Mouse (Mus musculus): ENCODE data around the gene Gm498. TPM values are rescaled to one million over a fixed set of nuclear protein-coding genes. Genes with fewer than 3 reads are reported as not detected.

The Gm498 gene
- polyA plus RNA-seq, 1 experiment from 2014 or later = not detected

DNA sequence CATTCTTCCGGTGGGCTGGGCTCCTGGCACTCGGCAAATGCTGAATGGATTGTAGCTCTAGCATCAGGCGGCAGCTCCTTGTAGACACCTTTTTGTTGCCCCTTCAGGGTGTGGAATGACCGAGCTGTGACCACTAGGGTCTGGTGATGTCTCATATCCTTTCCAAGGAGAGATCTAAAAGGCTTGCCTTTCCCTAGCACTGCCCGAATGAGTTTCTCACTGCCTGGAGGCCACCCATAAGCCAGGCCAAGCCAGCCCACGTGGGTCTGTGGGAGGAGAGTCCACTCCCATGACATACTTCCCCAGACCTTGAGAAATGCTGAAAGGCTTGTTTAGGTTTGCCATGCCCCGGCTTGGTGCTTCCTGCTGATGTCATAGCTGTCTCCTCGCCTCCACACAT, 34.4 kb upstream of the Gm498 start:
- 80% methylated on average over 8 of the region's 8 CpGs for WGBS
- no peak for ATAC-seq (replicated peaks; ENCODE audit: extremely low read depth, insufficient read depth, low FRiP score)

DNA sequence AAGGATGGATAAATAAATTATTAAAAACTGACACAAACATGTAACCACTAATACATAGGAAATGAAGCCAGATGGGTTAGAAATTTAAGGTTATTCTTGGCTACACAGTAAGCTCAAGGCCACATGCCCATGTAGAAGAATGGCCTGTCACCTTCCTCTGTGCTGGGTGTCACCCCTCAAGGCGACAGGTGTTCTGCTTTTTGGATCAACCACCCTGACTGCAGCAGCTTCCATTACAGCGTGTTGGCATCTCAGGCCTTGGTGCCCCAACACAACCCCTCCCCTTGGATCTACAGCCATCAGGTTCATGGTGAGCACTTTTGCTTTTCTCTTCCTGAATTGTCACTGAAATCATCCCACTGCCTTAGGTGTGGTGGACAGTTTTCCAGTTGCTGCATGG, 34.0 kb upstream of the Gm498 start:
- 90% methylated on average over 2 of the region's 2 CpGs for WGBS
- no peak overlapping the region for H3K4me3 ChIP-seq (ENCODE audit: low read length)
- H3K36me3 ChIP-seq (ENCODE audit: control insufficient read depth, insufficient read depth) = no peaks in the 10 kb centered on the region
- ATAC-seq (replicated peaks; ENCODE audit: extremely low read depth, insufficient read depth, low FRiP score) = no peak
- H3K9me3 ChIP-seq (replicated peaks; ENCODE audit: control insufficient read depth, low read length) = no peaks in the 10 kb centered on the region
- peaks cover 11% of the 10 kb centered on the region for H3K4me1 ChIP-seq (ENCODE audit: control insufficient read depth, insufficient read depth, low read length)
- H3K27me3 ChIP-seq (ENCODE audit: control insufficient read depth, insufficient read depth, low read length) = no peaks in the 10 kb centered on the region
- H3K4me2 ChIP-seq (ENCODE audit: low read depth, low read length) = no peak overlapping the region
- no peak overlapping the region for H3K27ac ChIP-seq (ENCODE audit: low read length)
- no peak overlapping the region for H3K9ac ChIP-seq (ENCODE audit: low read length)

More for the DNA sequence above, 34.4 kb upstream of the Gm498 start:
- no peaks in the 10 kb centered on the region for H3K27me3 ChIP-seq (ENCODE audit: control insufficient read depth, insufficient read depth, low read length)
- no peaks in the 10 kb centered on the region for H3K9me3 ChIP-seq (replicated peaks; ENCODE audit: control insufficient read depth, low read length)
- H3K4me2 ChIP-seq (ENCODE audit: low read depth, low read length) = no peak overlapping the region
- no peaks in the 10 kb centered on the region for H3K36me3 ChIP-seq (ENCODE audit: control insufficient read depth, insufficient read depth)
- no peak overlapping the region for H3K27ac ChIP-seq (ENCODE audit: low read length)
- H3K4me1 ChIP-seq (ENCODE audit: control insufficient read depth, insufficient read depth, low read length) = peaks cover 11% of the 10 kb centered on the region
- no peak overlapping the region for H3K9ac ChIP-seq (ENCODE audit: low read length)
- H3K4me3 ChIP-seq (ENCODE audit: low read length) = no peak overlapping the region

DNA sequence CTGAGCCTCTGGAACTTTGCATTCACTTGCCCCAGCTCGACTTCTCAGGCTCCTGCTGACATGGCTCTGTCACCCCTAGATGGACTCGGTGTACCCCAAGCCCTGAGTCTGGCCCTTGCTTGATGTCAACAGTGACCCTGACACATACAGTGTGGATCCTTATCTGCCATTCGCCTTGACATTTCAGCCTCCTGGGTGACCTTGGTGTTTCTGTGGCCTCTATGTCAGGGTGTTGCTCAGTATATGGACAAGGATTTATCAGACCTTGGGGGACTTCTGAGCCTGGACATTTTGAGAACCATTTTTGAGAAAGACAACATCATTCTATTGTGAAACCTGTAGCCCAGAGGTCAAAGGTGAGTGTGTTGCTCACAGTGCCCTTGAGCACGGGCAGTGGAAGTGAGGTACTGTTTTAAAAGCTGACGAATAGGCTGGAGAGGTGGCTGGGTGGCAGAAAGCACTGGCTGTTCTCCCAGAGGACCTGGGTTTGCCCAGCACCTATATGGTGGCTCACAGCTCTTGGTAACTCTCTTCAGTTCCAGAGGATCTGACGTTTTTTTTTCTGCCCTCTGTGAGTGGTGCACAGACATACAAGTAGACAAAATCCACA, 33.0 kb upstream of the Gm498 start:
- Histone ChIP-seq H3K9me3 (replicated peaks; ENCODE audit: control insufficient read depth, low read length) (no peaks in the 10 kb centered on the region), H3K27me3 (ENCODE audit: control insufficient read depth, insufficient read depth, low read length) (no peaks in the 10 kb centered on the region), H3K9ac (ENCODE audit: low read length) (no peak overlapping the region), H3K36me3 (ENCODE audit: control insufficient read depth, insufficient read depth) (no peaks in the 10 kb centered on the region), H3K27ac (ENCODE audit: low read length) (no peak overlapping the region), H3K4me1 (ENCODE audit: control insufficient read depth, insufficient read depth, low read length) (peaks cover 11% of the 10 kb centered on the region), H3K4me2 (ENCODE audit: low read depth, low read length) (no peak overlapping the region), H3K4me3 (ENCODE audit: low read length) (no peak overlapping the region)
- WGBS = 72% methylated on average over 6 of the region's 6 CpGs
- ATAC-seq (replicated peaks; ENCODE audit: extremely low read depth, insufficient read depth, low FRiP score) = no peak

DNA sequence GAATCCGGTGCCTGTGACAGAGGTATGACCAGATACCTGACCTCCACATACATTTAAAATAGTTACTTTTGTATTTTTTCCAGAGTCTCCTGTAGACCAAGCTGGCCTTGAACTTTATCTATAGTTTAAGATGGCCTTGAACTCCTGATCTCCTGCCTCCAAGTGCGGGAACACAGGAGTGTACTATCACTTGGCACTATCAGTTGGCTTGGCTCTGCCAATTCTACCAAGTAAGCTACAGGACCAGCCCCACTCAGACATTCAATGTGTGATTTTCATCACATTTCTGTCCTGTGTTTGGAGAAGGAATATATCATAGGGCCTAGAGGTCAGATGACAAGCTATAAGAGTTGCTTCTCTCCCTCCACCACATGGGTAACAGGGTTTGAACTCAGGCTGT, 32.3 kb upstream of the Gm498 start:
- no peak for ATAC-seq (replicated peaks; ENCODE audit: extremely low read depth, insufficient read depth, low FRiP score)
- Histone ChIP-seq H3K36me3 (ENCODE audit: control insufficient read depth, insufficient read depth) (no peaks in the 10 kb centered on the region), H3K27me3 (ENCODE audit: control insufficient read depth, insufficient read depth, low read length) (no peaks in the 10 kb centered on the region), H3K4me3 (ENCODE audit: low read length) (no peak overlapping the region), H3K9me3 (replicated peaks; ENCODE audit: control insufficient read depth, low read length) (no peaks in the 10 kb centered on the region), H3K9ac (ENCODE audit: low read length) (no peak overlapping the region), H3K4me1 (ENCODE audit: control insufficient read depth, insufficient read depth, low read length) (peaks cover 7% of the 10 kb centered on the region), H3K27ac (ENCODE audit: low read length) (no peak overlapping the region), H3K4me2 (ENCODE audit: low read depth, low read length) (no peak overlapping the region)
- 91% methylated on average over 2 of the region's 2 CpGs for WGBS

DNA sequence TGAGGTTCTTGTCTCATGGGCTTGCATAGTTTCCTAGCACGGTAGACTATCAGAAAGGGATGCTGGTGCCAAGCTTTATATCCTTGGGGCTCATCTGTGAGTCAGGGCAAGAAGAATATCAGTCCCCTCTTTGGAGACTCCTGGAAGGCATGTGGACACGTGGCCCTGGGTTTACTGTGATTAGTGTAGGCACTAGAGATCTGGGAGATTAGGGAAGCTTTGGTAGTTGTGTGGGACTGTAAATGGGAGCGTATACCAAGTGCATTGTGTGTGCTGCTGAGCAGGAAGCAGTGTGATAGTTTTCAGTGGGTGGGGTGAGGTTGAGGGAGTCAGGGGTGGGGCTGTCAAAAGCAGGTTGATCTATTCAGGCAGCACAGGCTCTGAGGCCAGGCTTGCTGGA, 31.7 kb upstream of the Gm498 start:
- Histone ChIP-seq H3K4me3 (ENCODE audit: low read length) (no peak overlapping the region), H3K9ac (ENCODE audit: low read length) (no peak overlapping the region), H3K4me2 (ENCODE audit: low read depth, low read length) (no peak overlapping the region), H3K27me3 (ENCODE audit: control insufficient read depth, insufficient read depth, low read length) (no peaks in the 10 kb centered on the region), H3K9me3 (replicated peaks; ENCODE audit: control insufficient read depth, low read length) (no peaks in the 10 kb centered on the region), H3K36me3 (ENCODE audit: control insufficient read depth, insufficient read depth) (no peaks in the 10 kb centered on the region), H3K4me1 (ENCODE audit: control insufficient read depth, insufficient read depth, low read length) (peaks cover 7% of the 10 kb centered on the region), H3K27ac (ENCODE audit: low read length) (no peak overlapping the region)
- 48% methylated on average over 3 of the region's 3 CpGs for WGBS
- no peak for ATAC-seq (replicated peaks; ENCODE audit: extremely low read depth, insufficient read depth, low FRiP score)

DNA sequence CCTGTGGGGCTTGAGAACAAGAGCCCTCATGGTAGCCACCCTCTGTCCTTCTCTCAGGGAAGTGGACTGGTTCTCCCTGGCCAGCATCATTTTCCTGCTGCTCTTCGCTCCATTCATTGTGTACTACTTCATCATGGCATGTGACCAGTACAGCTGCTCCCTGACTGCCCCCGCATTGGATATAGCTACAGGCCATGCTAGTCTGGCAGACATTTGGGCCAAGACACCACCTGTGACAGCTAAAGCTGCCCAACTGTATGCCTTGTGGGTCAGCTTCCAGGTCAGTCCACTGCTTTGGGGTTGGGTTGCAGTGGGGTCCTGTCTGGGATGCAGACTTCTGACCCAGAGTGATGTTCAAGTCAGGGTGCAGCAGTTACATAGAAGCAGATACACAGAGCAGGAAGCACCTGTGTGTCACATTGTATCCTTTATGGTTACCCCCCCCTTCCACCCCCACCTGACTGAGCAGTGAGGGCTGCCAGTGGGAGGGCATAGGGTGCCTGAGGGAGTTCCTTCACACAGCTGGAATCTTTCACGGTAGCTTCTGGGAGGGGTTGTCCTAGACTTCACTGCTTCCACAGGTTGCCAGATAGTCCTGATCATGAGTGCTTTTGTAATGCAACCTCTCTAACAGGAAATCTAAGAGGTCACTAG, 28.8 kb upstream of the Gm498 start:
- Histone ChIP-seq H3K4me2 (ENCODE audit: low read depth, low read length) (no peak overlapping the region), H3K9ac (ENCODE audit: low read length) (no peak overlapping the region), H3K27ac (ENCODE audit: low read length) (no peak overlapping the region)

DNA sequence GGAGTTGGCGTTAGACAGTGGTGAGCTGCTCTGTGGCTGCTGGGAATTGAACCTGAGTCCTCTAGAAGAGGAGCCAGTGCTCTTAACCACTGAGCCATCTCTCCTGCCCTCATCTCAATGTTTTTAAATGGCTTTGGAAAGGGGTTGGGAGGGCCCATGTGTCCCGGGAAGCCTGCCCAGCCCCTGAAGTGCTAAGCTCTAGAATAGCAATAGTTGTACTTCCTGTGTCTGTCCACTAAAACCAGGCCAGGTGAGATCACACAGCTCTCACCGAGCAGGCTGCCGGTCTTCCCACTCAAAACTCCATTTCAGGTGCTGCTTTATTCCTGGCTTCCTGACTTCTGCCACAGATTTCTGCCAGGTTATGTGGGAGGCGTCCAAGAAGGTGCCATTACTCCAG, 26.5 kb upstream of the Gm498 start:
- WGBS = 88% methylated on average over 5 of the region's 5 CpGs
- H3K4me1 ChIP-seq (ENCODE audit: control insufficient read depth, insufficient read depth, low read length) = no peaks in the 10 kb centered on the region

More for the DNA sequence above, 28.8 kb upstream of the Gm498 start:
- 80% methylated on average over 3 of the region's 3 CpGs for WGBS
- H3K4me3 ChIP-seq (ENCODE audit: low read length) = no peak overlapping the region
- no peak for ATAC-seq (replicated peaks; ENCODE audit: extremely low read depth, insufficient read depth, low FRiP score)
- peaks cover 16% of the 10 kb centered on the region for H3K36me3 ChIP-seq (ENCODE audit: control insufficient read depth, insufficient read depth)
- H3K27me3 ChIP-seq (ENCODE audit: control insufficient read depth, insufficient read depth, low read length) = no peaks in the 10 kb centered on the region
- H3K9me3 ChIP-seq (replicated peaks; ENCODE audit: control insufficient read depth, low read length) = no peaks in the 10 kb centered on the region
- no peaks in the 10 kb centered on the region for H3K4me1 ChIP-seq (ENCODE audit: control insufficient read depth, insufficient read depth, low read length)

DNA sequence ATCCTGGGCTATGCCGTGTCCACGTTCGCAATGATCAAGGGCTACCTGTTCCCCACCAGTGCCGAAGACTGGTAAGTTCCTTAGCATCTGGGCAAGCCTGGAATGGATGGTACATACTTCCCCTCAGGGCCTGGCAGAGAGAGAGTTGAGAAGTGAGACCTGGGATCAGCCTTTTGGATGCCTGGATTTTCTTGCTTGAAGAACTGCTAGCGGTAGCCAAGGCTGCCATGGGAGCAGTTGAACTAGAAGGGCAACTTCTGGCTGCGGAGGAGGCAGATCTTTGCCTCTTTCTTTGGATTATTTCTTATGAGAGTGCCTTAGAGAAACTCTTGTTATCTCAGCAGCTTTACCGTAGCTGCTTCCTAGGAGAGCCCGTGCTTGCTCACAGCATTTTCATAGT, 25.3 kb upstream of the Gm498 start:
- Histone ChIP-seq H3K9ac (ENCODE audit: low read length) (no peak overlapping the region), H3K4me2 (ENCODE audit: low read depth, low read length) (no peak overlapping the region), H3K9me3 (replicated peaks; ENCODE audit: control insufficient read depth, low read length) (no peaks in the 10 kb centered on the region), H3K36me3 (ENCODE audit: control insufficient read depth, insufficient read depth) (peaks cover 45% of the 10 kb centered on the region), H3K27me3 (ENCODE audit: control insufficient read depth, insufficient read depth, low read length) (no peaks in the 10 kb centered on the region), H3K4me1 (ENCODE audit: control insufficient read depth, insufficient read depth, low read length) (no peaks in the 10 kb centered on the region), H3K4me3 (ENCODE audit: low read length) (no peak overlapping the region), H3K27ac (ENCODE audit: low read length) (no peak overlapping the region)
- 96% methylated on average over 8 of the region's 8 CpGs for WGBS
- ATAC-seq (replicated peaks; ENCODE audit: extremely low read depth, insufficient read depth, low FRiP score) = no peak

More for the DNA sequence above, 26.5 kb upstream of the Gm498 start:
- no peaks in the 10 kb centered on the region for H3K9me3 ChIP-seq (replicated peaks; ENCODE audit: control insufficient read depth, low read length)
- H3K27me3 ChIP-seq (ENCODE audit: control insufficient read depth, insufficient read depth, low read length) = no peaks in the 10 kb centered on the region
- H3K27ac ChIP-seq (ENCODE audit: low read length) = no peak overlapping the region
- ATAC-seq (replicated peaks; ENCODE audit: extremely low read depth, insufficient read depth, low FRiP score) = no peak
- H3K9ac ChIP-seq (ENCODE audit: low read length) = no peak overlapping the region
- no peak overlapping the region for H3K4me3 ChIP-seq (ENCODE audit: low read length)
- H3K4me2 ChIP-seq (ENCODE audit: low read depth, low read length) = no peak overlapping the region
- H3K36me3 ChIP-seq (ENCODE audit: control insufficient read depth, insufficient read depth) = peaks cover 33% of the 10 kb centered on the region

DNA sequence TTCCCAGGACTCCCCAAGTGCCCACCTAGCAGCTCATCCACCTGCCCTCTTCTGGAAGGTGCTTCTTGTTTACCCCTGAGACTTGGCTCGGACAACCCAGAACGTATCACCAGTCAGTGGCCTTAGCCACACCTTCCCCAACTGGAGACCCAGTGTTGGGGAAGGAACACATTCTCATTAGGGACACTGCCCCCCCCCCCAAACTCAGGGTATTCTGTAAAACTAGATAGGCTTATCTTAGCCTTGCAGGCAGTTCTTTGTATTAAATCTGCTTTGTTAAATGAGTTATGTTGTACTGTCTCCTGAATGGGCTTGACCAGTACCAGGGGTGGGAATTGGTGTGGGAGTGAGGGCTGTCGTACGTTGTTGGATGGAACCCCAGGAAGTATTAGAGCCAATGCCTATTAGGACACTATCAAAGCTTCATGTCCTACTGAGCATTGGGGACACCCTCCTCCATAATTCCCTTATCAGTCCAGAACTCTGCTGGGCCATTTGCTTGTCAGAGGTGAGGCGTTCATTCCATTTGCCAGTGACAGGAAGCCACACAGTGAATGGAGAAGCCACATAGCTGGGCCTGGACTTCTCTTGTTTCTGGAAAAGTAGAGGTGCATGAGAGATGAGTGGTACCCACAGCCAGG, 18.4 kb upstream of the Gm498 start:
- Histone ChIP-seq H3K4me2 (ENCODE audit: low read depth, low read length) (no peak overlapping the region), H3K9me3 (replicated peaks; ENCODE audit: control insufficient read depth, low read length) (no peaks in the 10 kb centered on the region), H3K4me1 (ENCODE audit: control insufficient read depth, insufficient read depth, low read length) (no peaks in the 10 kb centered on the region), H3K27me3 (ENCODE audit: control insufficient read depth, insufficient read depth, low read length) (no peaks in the 10 kb centered on the region), H3K27ac (ENCODE audit: low read length) (no peak overlapping the region), H3K4me3 (ENCODE audit: low read length) (no peak overlapping the region), H3K9ac (ENCODE audit: low read length) (no peak overlapping the region), H3K36me3 (ENCODE audit: control insufficient read depth, insufficient read depth) (peaks cover 38% of the 10 kb centered on the region)
- no peak for ATAC-seq (replicated peaks; ENCODE audit: extremely low read depth, insufficient read depth, low FRiP score)
- 86% methylated on average over 5 of the region's 5 CpGs for WGBS
